Mouse (Mus musculus) midbrain, embryonic 16.5 days (tissue): ENCODE results near the gene Gsto1. TPM values are rescaled to one million over a fixed set of nuclear protein-coding genes. Genes with fewer than 3 reads are reported as not detected.
"Not testable (repeated sequence)": the region's sequence is repeated elsewhere in the genome, so short reads cannot be mapped to it uniquely, and the experiment has no call there.

Experiments used
- ATAC-seq: fragments of 200-750 bp; cut with Nextera tagmentation; 2 replicates; pipeline ENCODE4 v1.8.0; 2017; ENCODE audit warnings: moderate TSS enrichment
- H3K27ac ChIP-seq: fragments of 300-500 bp; sonication (generic); 2 replicates; pipeline ENCODE4 v1.5.1; 2014; ENCODE audit warnings: mild to moderate bottlenecking, low read length, mixed read lengths
- H3K27me3 ChIP-seq: fragments of 300-500 bp; sonication (generic); 2 replicates; pipeline ENCODE4 v1.6.1; 2014; ENCODE audit warnings: low read depth, low read length, mixed read lengths; ENCODE audit not compliant: control insufficient read depth, insufficient read depth
- H3K36me3 ChIP-seq: fragments of 300-500 bp; sonication (generic); 2 replicates; pipeline ENCODE4 v1.6.1; 2014; ENCODE audit warnings: mild to moderate bottlenecking, low read length, moderate library complexity, mixed read lengths; ENCODE audit not compliant: control insufficient read depth, insufficient read depth
- H3K4me1 ChIP-seq: fragments of 300-500 bp; sonication (generic); 2 replicates; pipeline ENCODE4 v1.6.1; 2014; ENCODE audit warnings: mild to moderate bottlenecking, low read length, mixed read lengths; ENCODE audit not compliant: control insufficient read depth, insufficient read depth
- H3K4me2 ChIP-seq: fragments of 300-500 bp; sonication (generic); 2 replicates; pipeline ENCODE4 v1.6.1; 2014; ENCODE audit warnings: mild to moderate bottlenecking, low read length, mixed read lengths
- H3K4me3 ChIP-seq: fragments of 300-500 bp; sonication (generic); 2 replicates; pipeline ENCODE4 v1.5.1; 2014; ENCODE audit warnings: low read depth, mild to moderate bottlenecking, low read length, moderate library complexity, mixed read lengths
- H3K9ac ChIP-seq: fragments of 300-500 bp; sonication (generic); 2 replicates; pipeline ENCODE4 v1.6.1; 2014; ENCODE audit warnings: low read depth, low read length, mixed read lengths
- H3K9me3 ChIP-seq: fragments of 300-500 bp; sonication (generic); replicated peaks from 2 replicates; pipeline ENCODE4 v1.6.1; 2014; ENCODE audit warnings: mild to moderate bottlenecking, low read length, mixed read lengths; ENCODE audit not compliant: control insufficient read depth, poor library complexity, severe bottlenecking
- WGBS: fragments of 180-500 bp; shearing (Covaris S2); extraction: QIAGEN DNeasy Blood & Tissue Kit; methylation state at CpG from one replicate; pipeline ENCODE4 v1.1.7; 2014; 5-methylcytosine and 5-hydroxymethylcytosine counted together
- polyA plus RNA-seq: library from polyadenylated mRNA; unstranded; fragments of >200 nt; fragmentation: Nextera tagmentation; extraction: Ambion mirVana; gene quantifications from 2 replicates; pipeline ENCODE4 v1.2.1, GENCODE M21; 2015

The Gsto1 gene
- polyA plus RNA-seq, 1 experiment from 2014 or later = 155 TPM

DNA sequence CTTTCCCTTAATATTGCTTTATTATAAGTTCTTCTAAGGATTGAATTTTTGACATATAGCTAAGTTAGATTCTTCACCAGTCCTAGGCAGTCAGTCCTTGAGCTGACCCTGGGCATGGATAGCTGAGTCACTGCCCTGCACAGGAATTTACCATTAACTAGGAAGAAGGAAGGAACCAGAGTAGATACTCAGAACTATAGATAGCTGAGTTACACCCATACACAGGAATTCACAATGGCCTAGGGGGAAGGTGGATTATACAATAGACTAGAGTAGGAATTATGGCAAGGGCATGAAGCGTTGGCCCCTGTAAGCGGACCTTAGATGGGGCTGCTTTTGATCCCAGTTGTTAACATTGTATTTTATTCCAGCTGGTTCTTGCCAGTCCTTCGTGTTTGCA is 2.6 kb upstream of the Gsto1 start:
- peaks cover 10% of the 10 kb centered on the region for H3K4me1 ChIP-seq
- H3K9me3 ChIP-seq, H3K4me3 ChIP-seq, H3K27me3 ChIP-seq, H3K4me2 ChIP-seq, H3K27ac ChIP-seq, ATAC-seq, H3K36me3 ChIP-seq, H3K9ac ChIP-seq: not testable (repeated sequence)
- 86% methylated on average over 3 of the region's 3 CpGs for WGBS

DNA sequence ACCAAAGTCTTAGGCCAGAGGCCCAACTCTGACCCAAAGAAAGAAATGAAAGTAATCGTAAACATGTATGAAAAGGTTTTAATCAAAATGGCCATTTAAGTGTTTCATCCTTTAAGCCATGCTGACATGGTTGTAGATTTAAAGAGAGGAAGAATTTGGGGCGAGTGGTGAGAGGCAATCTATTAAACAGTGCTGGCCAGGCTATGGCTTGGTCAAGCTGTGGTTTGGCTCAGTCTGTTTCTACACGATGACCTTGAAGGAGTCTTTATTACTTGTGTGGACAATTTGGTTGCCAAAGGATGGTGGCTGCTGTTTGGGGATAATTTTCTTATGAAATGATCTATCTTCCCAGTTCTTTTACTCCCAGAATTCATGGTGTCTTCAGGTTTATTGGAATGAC is 1.7 kb upstream of the Gsto1 start:
- no peak overlapping the region for H3K27ac ChIP-seq
- no peak overlapping the region for H3K4me2 ChIP-seq
- H3K9me3 ChIP-seq = no peaks in the 10 kb centered on the region
- H3K36me3 ChIP-seq = no peaks in the 10 kb centered on the region
- no peaks in the 10 kb centered on the region for H3K27me3 ChIP-seq
- no peak overlapping the region for H3K9ac ChIP-seq
- ATAC-seq = no peak
- 84% methylated on average over 3 of the region's 3 CpGs for WGBS
- H3K4me3 ChIP-seq = no peak overlapping the region
- peaks cover 10% of the 10 kb centered on the region for H3K4me1 ChIP-seq

GRCm38 (mm10) chr19:47853951-47854795 is 597 bp upstream of the Gsto1 start:
- 14% methylated on average over 13 of the region's 13 CpGs for WGBS
- H3K9ac ChIP-seq = peak overlapping the region; percentile 87
- no peaks in the 10 kb centered on the region; the same call in 1 of the 2 replicates for H3K36me3 ChIP-seq
- peak overlapping the region; percentile 95 for H3K4me2 ChIP-seq
- no peaks in the 10 kb centered on the region for H3K9me3 ChIP-seq
- peak overlapping the region; percentile 63 for H3K27ac ChIP-seq
- peak; percentile 79 for ATAC-seq
- H3K27me3 ChIP-seq = no peaks in the 10 kb centered on the region
- H3K4me3 ChIP-seq = peak overlapping the region; percentile 79
- peaks cover 10% of the 10 kb centered on the region for H3K4me1 ChIP-seq

DNA sequence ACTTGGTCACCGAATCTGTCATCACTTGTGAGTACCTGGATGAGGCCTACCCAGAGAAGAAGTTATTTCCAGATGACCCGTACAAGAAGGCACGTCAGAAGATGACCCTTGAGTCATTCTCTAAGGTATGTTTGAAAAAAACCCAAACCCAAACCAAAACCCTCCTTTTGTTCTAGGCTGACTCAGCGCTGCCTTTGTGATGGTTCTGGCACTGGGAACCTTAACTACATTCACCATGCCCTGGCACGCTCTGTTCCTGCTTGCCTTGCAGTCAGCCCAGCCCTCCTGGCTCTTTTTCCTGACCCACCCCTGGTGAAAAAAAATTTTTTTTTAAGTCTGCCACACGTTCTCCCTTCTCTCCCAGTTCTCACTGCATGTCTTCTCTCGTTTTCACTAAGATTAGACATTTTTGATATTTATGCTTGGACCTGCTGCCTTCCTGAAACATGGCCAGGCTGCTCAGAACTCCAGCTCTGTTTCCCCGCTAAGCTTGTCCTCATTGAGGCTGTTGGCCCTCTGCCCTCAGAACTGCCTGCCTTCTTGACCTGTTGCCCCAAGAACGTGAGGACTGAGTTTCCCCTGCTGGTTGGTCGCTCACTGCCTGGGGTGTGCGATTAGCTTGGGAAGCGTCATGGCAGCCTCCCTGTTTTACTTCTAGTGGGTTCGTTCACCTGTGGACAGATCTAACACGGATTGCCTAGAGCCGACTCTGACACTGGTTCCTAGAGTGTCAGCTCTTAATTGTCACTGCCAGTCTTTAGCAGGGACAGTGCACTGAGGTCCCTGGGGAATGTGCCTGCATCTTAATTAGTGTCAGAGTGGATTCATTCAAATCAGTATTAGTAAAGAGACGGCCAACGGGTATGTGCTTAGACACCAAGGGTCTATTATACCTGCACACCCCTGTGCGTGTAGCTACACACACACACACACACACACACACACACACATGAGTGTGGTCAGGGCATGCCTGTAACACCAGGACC is 3.5 kb downstream of the Gsto1 start:
- H3K9me3 ChIP-seq = no peaks in the 10 kb centered on the region
- no peak overlapping the region for H3K4me3 ChIP-seq
- H3K27me3 ChIP-seq = no peaks in the 10 kb centered on the region
- WGBS = 72% methylated on average over 18 of the region's 18 CpGs
- H3K4me2 ChIP-seq = no peak overlapping the region
- H3K27ac ChIP-seq = no peak overlapping the region
- H3K4me1 ChIP-seq = peaks cover 10% of the 10 kb centered on the region
- H3K9ac ChIP-seq = no peak overlapping the region
- peaks cover 7% of the 10 kb centered on the region; the same call in 1 of the 2 replicates for H3K36me3 ChIP-seq
- no peak for ATAC-seq

- Histone ChIP-seq H3K27ac (no peak overlapping the region), H3K4me2 (no peak overlapping the region), H3K4me1 (peaks cover 4% of the 10 kb centered on the region; the same call in 1 of the 2 replicates), H3K36me3 (peaks cover 7% of the 10 kb centered on the region; the same call in 1 of the 2 replicates), H3K9ac (no peak overlapping the region), H3K4me3 (no peak overlapping the region), H3K9me3 (no peaks in the 10 kb centered on the region), H3K27me3 (no peaks in the 10 kb centered on the region)
- WGBS = 93% methylated on average over 8 of the region's 8 CpGs
- no peak for ATAC-seq
Observed at GRCm38 (mm10) chr19:47859180-47859579, 4.4 kb downstream of the Gsto1 start.

GRCm38 (mm10) chr19:47862581-47862980 is 7.8 kb downstream of the Gsto1 start:
- no peak overlapping the region for H3K27ac ChIP-seq
- peaks cover 7% of the 10 kb centered on the region; the same call in 1 of the 2 replicates for H3K36me3 ChIP-seq
- WGBS = 86% methylated on average over 3 of the region's 3 CpGs
- no peaks in the 10 kb centered on the region for H3K27me3 ChIP-seq
- no peaks in the 10 kb centered on the region for H3K9me3 ChIP-seq
- peaks cover 9% of the 10 kb centered on the region for H3K4me1 ChIP-seq
- H3K9ac ChIP-seq = no peak overlapping the region
- no peak for ATAC-seq
- no peak overlapping the region for H3K4me3 ChIP-seq
- no peak overlapping the region for H3K4me2 ChIP-seq

- Histone ChIP-seq H3K36me3 (peaks cover 7% of the 10 kb centered on the region; the same call in 1 of the 2 replicates), H3K27me3 (no peaks in the 10 kb centered on the region), H3K9me3 (no peaks in the 10 kb centered on the region), H3K4me3 (no peak overlapping the region), H3K27ac (no peak overlapping the region), H3K4me2 (no peak overlapping the region), H3K9ac (no peak overlapping the region), H3K4me1 (peaks cover 9% of the 10 kb centered on the region)
- WGBS = 95% methylated on average over 9 of the region's 9 CpGs
- no peak for ATAC-seq
Observed at GRCm38 (mm10) chr19:47864051-47864450, 9.3 kb downstream of the Gsto1 start.

DNA sequence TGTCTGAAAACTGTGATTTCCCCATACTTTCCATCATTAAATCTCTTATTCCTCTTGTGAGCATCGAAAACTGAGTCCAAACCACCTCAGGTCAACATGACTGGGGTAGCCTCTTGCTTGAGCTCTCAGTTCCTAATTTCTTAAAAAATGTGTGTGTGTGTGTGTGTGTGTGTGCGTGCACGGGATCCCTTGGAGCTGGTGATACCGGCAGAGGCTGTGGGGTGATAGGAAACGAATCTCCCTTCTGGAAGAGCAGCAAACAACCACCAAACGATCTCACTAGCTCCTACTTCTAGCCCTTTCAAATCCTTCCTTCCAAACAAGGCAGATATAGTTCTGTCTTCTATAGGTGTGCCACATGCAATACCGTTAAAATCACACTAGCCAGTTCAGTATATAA is 10.0 kb downstream of the Gsto1 start:
- peak overlapping the region; percentile 94; the same call in 1 of the 2 replicates for H3K9ac ChIP-seq
- WGBS = 84% methylated on average over 7 of the region's 7 CpGs
- H3K36me3 ChIP-seq = peaks cover 7% of the 10 kb centered on the region; the same call in 1 of the 2 replicates
- no peak for ATAC-seq
- peak overlapping the region; percentile 94 for H3K27ac ChIP-seq
- no peaks in the 10 kb centered on the region for H3K27me3 ChIP-seq
- no peaks in the 10 kb centered on the region for H3K9me3 ChIP-seq
- peak overlapping the region; percentile 80 for H3K4me2 ChIP-seq
- H3K4me3 ChIP-seq = peak overlapping the region; percentile 77
- peaks cover 9% of the 10 kb centered on the region for H3K4me1 ChIP-seq
